Mouse (Mus musculus): Measurements from ENCODE around the gene Rcan1. TPM values are rescaled to one million over a fixed set of nuclear protein-coding genes. Genes with fewer than 3 reads are reported as not detected.
A peak's percentile ranks its signal among the peaks of the same experiment; 100 is the strongest.

Gene Rcan1
- polyA plus RNA-seq, 1 experiment from 2014 or later: 34.6 TPM

DNA sequence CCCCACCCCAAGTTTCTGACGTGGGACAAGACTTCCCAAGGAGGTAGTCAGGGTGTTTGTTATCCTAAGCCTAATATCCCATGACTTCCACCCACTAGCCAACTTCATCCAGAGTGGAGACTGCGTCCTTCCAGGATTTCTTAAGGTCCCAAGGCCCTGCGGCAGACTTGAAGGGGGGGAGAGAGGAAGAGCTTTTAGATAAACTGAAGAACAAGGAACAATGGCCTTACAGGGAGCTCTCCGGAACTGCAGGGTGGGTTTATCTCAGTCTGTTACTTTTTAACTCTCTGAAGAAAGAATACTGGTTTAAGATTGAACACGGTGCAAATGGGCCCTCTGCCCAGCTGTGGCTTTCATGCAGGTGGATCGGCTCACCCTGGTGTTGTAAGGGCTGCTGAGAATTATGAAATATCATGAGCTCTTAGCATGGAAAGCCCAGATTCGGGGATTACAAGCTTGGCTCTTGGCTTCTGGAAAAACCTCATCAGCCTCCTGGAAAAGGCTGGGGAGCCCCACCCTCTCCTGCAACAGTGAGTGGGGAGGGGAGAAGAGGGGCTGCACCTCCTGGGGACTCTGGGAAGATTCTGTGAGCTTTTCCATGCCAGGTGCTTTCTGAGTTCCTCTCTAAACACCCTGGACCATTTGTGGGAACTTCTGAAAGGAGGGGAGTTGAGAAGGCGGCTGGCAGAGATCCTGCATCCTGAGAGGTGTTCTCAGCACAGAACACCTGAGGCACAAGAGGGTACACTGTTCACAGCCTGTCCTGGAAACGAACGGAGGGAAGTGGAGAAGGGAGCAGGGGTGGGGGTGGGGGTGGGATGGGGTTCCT, 72.7 kb downstream of the Rcan1 start:
- no peak overlapping the region for H3K27ac ChIP-seq (replicated peaks; ENCODE audit: low read depth, low read length)
- H3K4me2 ChIP-seq (ENCODE audit: low read depth, low read length): peak overlapping the region; percentile 90; the same call in 1 of the 2 replicates
- ATAC-seq (ENCODE audit: low read depth): no peak
- peaks cover 28% of the 10 kb centered on the region for H3K36me3 ChIP-seq (ENCODE audit: control insufficient read depth, insufficient read depth, low read length)
- WGBS: 42% methylated on average over 10 of the region's 10 CpGs
- no peak overlapping the region for H3K4me3 ChIP-seq (ENCODE audit: low read depth, low read length)
- 0 out of 2 replicates have a peak, but pooled peaks cover 5% of the 10 kb centered on the region for H3K27me3 ChIP-seq (replicated peaks; ENCODE audit: control insufficient read depth, insufficient read depth, low read length)
- no peaks in the 10 kb centered on the region for H3K9me3 ChIP-seq (ENCODE audit: control insufficient read depth, low read length)
- peak; percentile 51 for DNase-seq (ENCODE audit: low spot score)
- peak overlapping the region; percentile 19; the same call in 1 of the 2 replicates for H3K9ac ChIP-seq (ENCODE audit: low read depth, low read length)
- peaks cover 44% of the 10 kb centered on the region for H3K4me1 ChIP-seq (ENCODE audit: control insufficient read depth, insufficient read depth, low read length)

DNA sequence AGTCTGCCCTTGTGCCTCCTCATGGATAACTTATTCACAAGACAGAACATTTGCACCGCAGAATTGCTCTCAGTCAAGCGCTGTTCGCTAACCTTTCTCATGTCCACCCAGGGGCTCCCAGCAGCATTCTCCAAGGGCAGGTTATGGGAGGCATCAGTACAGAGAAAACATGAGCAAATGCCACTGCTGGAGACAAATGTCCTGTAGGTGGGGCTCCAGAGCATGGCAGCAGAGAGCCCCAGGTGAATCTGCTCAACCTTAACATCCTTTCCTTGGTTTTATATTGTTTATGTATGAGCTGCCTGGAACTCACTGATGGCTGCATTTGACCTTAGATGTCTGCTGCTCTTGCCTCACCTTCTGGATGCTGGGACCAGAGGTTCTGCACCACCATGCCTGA, 76.9 kb downstream of the Rcan1 start:
- H3K36me3 ChIP-seq (ENCODE audit: control insufficient read depth, insufficient read depth, low read length): peaks cover 44% of the 10 kb centered on the region
- 97% methylated on average over 3 of the region's 3 CpGs for WGBS
- H3K4me2 ChIP-seq (ENCODE audit: low read depth, low read length): no peak overlapping the region
- no peak overlapping the region for H3K4me3 ChIP-seq (ENCODE audit: low read depth, low read length)
- ATAC-seq (ENCODE audit: low read depth): no peak
- H3K4me1 ChIP-seq (ENCODE audit: control insufficient read depth, insufficient read depth, low read length): peaks cover 10% of the 10 kb centered on the region
- DNase-seq (ENCODE audit: low spot score): no peak
- no peak overlapping the region for H3K9ac ChIP-seq (ENCODE audit: low read depth, low read length)
- H3K9me3 ChIP-seq (ENCODE audit: control insufficient read depth, low read length): no peaks in the 10 kb centered on the region
- H3K27ac ChIP-seq (replicated peaks; ENCODE audit: low read depth, low read length): no peak overlapping the region
- no peaks in the 10 kb centered on the region for H3K27me3 ChIP-seq (replicated peaks; ENCODE audit: control insufficient read depth, insufficient read depth, low read length)

DNA sequence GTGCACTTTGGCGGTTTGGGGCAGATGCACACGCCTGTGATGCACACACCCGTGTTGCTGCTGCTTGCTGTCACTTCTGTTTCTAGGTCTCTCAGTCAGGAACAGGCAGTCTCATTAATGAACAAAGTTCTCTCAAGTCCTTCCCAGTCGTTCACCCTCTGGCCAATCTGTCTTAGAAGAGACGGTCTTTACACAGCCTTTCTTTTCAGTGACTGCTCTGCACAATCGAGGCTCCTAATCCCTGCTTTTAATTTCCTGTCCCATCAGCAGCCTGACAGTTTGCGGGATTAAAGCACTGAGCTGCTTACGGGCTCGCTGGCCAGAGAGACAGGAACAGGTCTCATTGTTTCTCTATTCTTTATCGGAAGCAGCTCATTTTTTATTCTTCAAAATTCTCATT, 83.0 kb downstream of the Rcan1 start:
- DNase-seq (ENCODE audit: low spot score): no peak
- Histone ChIP-seq H3K9ac (ENCODE audit: low read depth, low read length) (no peak overlapping the region), H3K4me3 (ENCODE audit: low read depth, low read length) (no peak overlapping the region), H3K27ac (replicated peaks; ENCODE audit: low read depth, low read length) (no peak overlapping the region), H3K36me3 (ENCODE audit: control insufficient read depth, insufficient read depth, low read length) (peaks cover 12% of the 10 kb centered on the region), H3K9me3 (ENCODE audit: control insufficient read depth, low read length) (no peaks in the 10 kb centered on the region), H3K4me1 (ENCODE audit: control insufficient read depth, insufficient read depth, low read length) (no peaks in the 10 kb centered on the region), H3K27me3 (replicated peaks; ENCODE audit: control insufficient read depth, insufficient read depth, low read length) (no peaks in the 10 kb centered on the region), H3K4me2 (ENCODE audit: low read depth, low read length) (no peak overlapping the region)
- ATAC-seq (ENCODE audit: low read depth): no peak
- WGBS: 48% methylated on average over 10 of the region's 10 CpGs

DNA sequence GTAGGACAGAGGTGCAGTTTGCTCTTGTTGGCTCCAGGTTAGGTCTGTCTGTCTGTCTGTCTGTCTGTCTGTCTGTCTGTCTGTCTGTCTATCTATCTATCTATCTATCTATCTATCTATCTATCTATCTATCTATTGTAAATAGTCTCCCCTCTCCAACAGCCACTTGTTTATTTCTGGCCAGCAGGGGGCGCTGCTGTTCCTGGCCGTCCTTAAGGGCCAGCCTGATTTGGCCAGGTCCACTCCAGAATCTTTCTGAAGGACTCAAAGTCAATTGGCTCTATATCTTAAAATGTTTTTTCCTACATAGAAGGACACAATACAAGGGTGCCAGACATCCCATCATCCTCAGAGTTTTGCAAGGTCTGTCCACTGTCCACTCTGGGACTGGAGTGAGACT, 85.6 kb downstream of the Rcan1 start:
- ATAC-seq (ENCODE audit: low read depth) (no peak), DNase-seq (ENCODE audit: low spot score) (no peak)
- no peaks in the 10 kb centered on the region for H3K27me3 ChIP-seq (replicated peaks; ENCODE audit: control insufficient read depth, insufficient read depth, low read length)
- no peak overlapping the region for H3K4me2 ChIP-seq (ENCODE audit: low read depth, low read length)
- H3K9me3 ChIP-seq (ENCODE audit: control insufficient read depth, low read length): no peaks in the 10 kb centered on the region
- no peaks in the 10 kb centered on the region for H3K36me3 ChIP-seq (ENCODE audit: control insufficient read depth, insufficient read depth, low read length)
- H3K9ac ChIP-seq (ENCODE audit: low read depth, low read length): no peak overlapping the region
- WGBS: 4% methylated on average over 2 of the region's 2 CpGs
- no peak overlapping the region for H3K27ac ChIP-seq (replicated peaks; ENCODE audit: low read depth, low read length)
- H3K4me1 ChIP-seq (ENCODE audit: control insufficient read depth, insufficient read depth, low read length): no peaks in the 10 kb centered on the region
- H3K4me3 ChIP-seq (ENCODE audit: low read depth, low read length): no peak overlapping the region

DNA sequence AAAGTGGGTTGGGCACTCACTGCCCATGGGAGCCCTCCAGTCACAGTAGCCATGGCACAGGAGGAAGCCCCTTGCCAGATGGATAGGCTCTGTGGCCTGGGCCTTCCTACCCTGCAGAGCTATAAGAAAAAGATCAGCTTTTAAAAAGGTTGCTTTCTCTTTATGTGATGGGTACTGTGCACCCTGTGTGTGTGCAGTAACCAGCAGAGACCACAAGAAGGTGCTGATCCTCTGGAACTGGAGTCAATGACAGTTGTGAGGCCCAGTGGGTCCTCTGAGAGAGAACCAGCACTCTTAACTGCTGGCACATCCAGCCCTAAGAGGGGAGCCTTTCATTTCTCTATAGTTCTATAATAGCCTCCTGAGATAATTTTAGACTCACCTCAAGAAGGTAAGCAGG, 87.3 kb downstream of the Rcan1 start:
- no peaks in the 10 kb centered on the region for H3K27me3 ChIP-seq (replicated peaks; ENCODE audit: control insufficient read depth, insufficient read depth, low read length)
- H3K27ac ChIP-seq (replicated peaks; ENCODE audit: low read depth, low read length): no peak overlapping the region
- H3K9me3 ChIP-seq (ENCODE audit: control insufficient read depth, low read length): no peaks in the 10 kb centered on the region
- no peak overlapping the region for H3K4me3 ChIP-seq (ENCODE audit: low read depth, low read length)
- no peak overlapping the region for H3K4me2 ChIP-seq (ENCODE audit: low read depth, low read length)
- DNase-seq (ENCODE audit: low spot score) (no peak), ATAC-seq (ENCODE audit: low read depth) (no peak)
- no peaks in the 10 kb centered on the region for H3K4me1 ChIP-seq (ENCODE audit: control insufficient read depth, insufficient read depth, low read length)
- H3K36me3 ChIP-seq (ENCODE audit: control insufficient read depth, insufficient read depth, low read length): no peaks in the 10 kb centered on the region
- H3K9ac ChIP-seq (ENCODE audit: low read depth, low read length): no peak overlapping the region

DNA sequence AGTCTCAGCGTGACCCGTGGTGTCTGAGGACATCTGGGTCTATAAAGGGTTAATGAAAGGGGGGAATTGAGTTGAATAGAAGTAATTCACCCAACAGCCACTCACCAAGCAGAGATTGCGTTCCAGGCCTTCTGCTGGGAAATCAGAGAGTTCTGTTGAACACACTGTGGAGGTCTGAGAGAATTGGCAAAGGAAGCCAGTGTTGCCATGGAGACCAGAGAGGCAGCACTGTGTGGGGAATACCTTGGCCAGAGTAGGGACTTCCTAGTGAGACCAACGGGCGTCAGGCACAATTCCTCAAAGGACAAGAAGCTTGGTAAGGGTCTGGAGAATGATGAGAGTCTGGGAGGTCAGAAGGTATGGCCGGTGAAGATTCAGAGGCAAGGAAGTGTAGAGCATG, 88.2 kb downstream of the Rcan1 start:
- Histone ChIP-seq H3K4me1 (ENCODE audit: control insufficient read depth, insufficient read depth, low read length) (no peaks in the 10 kb centered on the region), H3K4me3 (ENCODE audit: low read depth, low read length) (no peak overlapping the region), H3K9ac (ENCODE audit: low read depth, low read length) (no peak overlapping the region), H3K27me3 (replicated peaks; ENCODE audit: control insufficient read depth, insufficient read depth, low read length) (no peaks in the 10 kb centered on the region), H3K27ac (replicated peaks; ENCODE audit: low read depth, low read length) (no peak overlapping the region), H3K4me2 (ENCODE audit: low read depth, low read length) (no peak overlapping the region), H3K9me3 (ENCODE audit: control insufficient read depth, low read length) (no peaks in the 10 kb centered on the region), H3K36me3 (ENCODE audit: control insufficient read depth, insufficient read depth, low read length) (no peaks in the 10 kb centered on the region)
- DNase-seq (ENCODE audit: low spot score) (peak; percentile 61), ATAC-seq (ENCODE audit: low read depth) (peak; percentile 70; the same call in 1 of the 2 replicates)
- WGBS: 55% methylated on average over 6 of the region's 6 CpGs

DNA sequence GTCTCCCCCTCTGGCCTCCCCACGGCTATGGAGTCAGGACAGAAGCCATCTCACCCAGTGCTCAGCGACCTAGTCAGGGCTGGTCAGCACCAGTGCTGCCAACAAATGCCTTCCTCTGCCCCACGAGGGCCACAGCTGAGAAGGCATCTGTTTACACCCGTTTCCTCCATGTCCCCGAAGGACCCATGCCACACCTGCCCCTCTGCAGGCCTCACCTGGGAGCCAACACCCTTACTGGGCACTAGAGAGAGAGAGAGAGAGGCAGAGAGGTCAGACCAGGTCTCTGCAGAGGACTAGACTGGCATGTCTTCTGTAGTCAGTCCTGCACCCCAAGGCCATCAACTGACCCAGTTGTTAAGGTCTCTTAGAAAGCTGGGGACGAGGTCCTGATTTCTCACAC, 89.6 kb downstream of the Rcan1 start:
- Histone ChIP-seq H3K36me3 (ENCODE audit: control insufficient read depth, insufficient read depth, low read length) (no peaks in the 10 kb centered on the region), H3K9me3 (ENCODE audit: control insufficient read depth, low read length) (no peaks in the 10 kb centered on the region), H3K27ac (replicated peaks; ENCODE audit: low read depth, low read length) (no peak overlapping the region), H3K4me3 (ENCODE audit: low read depth, low read length) (no peak overlapping the region), H3K9ac (ENCODE audit: low read depth, low read length) (no peak overlapping the region), H3K4me2 (ENCODE audit: low read depth, low read length) (no peak overlapping the region), H3K27me3 (replicated peaks; ENCODE audit: control insufficient read depth, insufficient read depth, low read length) (no peaks in the 10 kb centered on the region), H3K4me1 (ENCODE audit: control insufficient read depth, insufficient read depth, low read length) (no peaks in the 10 kb centered on the region)
- no peak for ATAC-seq (ENCODE audit: low read depth)
- WGBS: 75% methylated on average over 6 of the region's 6 CpGs
- no peak for DNase-seq (ENCODE audit: low spot score)

DNA sequence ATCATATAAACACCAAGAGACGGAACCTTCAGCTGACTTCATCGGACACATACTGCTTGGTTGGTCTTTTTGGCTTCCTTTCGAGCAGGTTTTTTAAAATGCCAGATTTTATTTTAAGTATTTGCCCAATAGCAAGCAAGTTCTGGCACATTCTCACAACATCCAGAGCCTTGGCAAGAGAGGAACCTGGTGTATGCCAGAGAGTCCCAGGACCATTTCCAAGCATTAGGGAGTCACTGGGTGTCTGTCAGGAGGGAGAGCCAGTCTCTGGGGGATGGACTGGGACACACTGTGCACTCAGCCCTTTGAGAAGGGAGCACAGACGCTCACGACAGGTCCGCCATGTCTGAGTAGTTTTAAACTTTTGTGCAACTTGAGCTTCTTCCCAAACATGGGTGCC, 93.7 kb downstream of the Rcan1 start:
- Histone ChIP-seq H3K27ac (replicated peaks; ENCODE audit: low read depth, low read length) (no peak overlapping the region), H3K36me3 (ENCODE audit: control insufficient read depth, insufficient read depth, low read length) (no peaks in the 10 kb centered on the region), H3K4me1 (ENCODE audit: control insufficient read depth, insufficient read depth, low read length) (peaks cover 8% of the 10 kb centered on the region; the same call in 1 of the 2 replicates), H3K9me3 (ENCODE audit: control insufficient read depth, low read length) (no peaks in the 10 kb centered on the region), H3K27me3 (replicated peaks; ENCODE audit: control insufficient read depth, insufficient read depth, low read length) (no peaks in the 10 kb centered on the region), H3K4me2 (ENCODE audit: low read depth, low read length) (no peak overlapping the region), H3K9ac (ENCODE audit: low read depth, low read length) (no peak overlapping the region), H3K4me3 (ENCODE audit: low read depth, low read length) (no peak overlapping the region)
- ATAC-seq (ENCODE audit: low read depth): no peak
- DNase-seq (ENCODE audit: low spot score): no peak
- 98% methylated on average over 6 of the region's 6 CpGs for WGBS

DNA sequence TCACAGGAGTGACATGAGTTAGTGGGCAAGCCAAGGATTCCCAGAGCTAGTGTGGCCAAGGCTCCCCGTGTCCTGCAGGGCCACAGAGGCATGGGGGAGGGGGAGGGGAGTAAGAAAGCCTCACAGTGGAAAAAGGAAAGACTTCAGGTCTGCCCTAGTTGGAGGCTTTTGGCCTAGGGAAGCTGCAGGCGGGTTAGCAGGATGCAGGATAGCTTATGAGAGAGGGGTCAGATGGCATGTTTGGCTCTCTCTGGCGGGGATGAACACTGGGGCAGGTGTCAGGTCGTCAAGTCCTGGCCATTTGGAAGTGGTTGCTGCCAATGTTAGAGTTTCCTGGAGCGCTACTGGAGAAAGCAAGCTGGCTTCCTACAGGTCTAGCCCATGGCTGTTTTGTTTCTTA, 99.0 kb downstream of the Rcan1 start:
- DNase-seq (ENCODE audit: low spot score): no peak
- Histone ChIP-seq H3K36me3 (ENCODE audit: control insufficient read depth, insufficient read depth, low read length) (no peaks in the 10 kb centered on the region), H3K27me3 (replicated peaks; ENCODE audit: control insufficient read depth, insufficient read depth, low read length) (no peaks in the 10 kb centered on the region), H3K4me3 (ENCODE audit: low read depth, low read length) (no peak overlapping the region), H3K4me2 (ENCODE audit: low read depth, low read length) (no peak overlapping the region), H3K4me1 (ENCODE audit: control insufficient read depth, insufficient read depth, low read length) (peaks cover 12% of the 10 kb centered on the region; the same call in 1 of the 2 replicates), H3K9ac (ENCODE audit: low read depth, low read length) (no peak overlapping the region), H3K27ac (replicated peaks; ENCODE audit: low read depth, low read length) (no peak overlapping the region), H3K9me3 (ENCODE audit: control insufficient read depth, low read length) (no peaks in the 10 kb centered on the region)
- 52% methylated on average over 5 of the region's 5 CpGs for WGBS
- ATAC-seq (ENCODE audit: low read depth): no peak
